Mouse (Mus musculus) lung, embryonic 15.5 days (tissue): ENCODE results near the gene 1810037I17Rik. TPM values are rescaled to one million over a fixed set of nuclear protein-coding genes. Genes with fewer than 3 reads are reported as not detected.

ENCODE experiments used
- ATAC-seq: fragments of 200-750 bp; cut with Nextera tagmentation; 2 replicates; pipeline ENCODE4 v1.8.0; 2017; ENCODE audit warnings: moderate number of reproducible peaks, borderline replicate concordance; ENCODE audit not compliant: low FRiP score, low TSS enrichment; ENCODE audit errors: extremely low read depth
- H3K27ac ChIP-seq: fragments of 300-500 bp; sonication (generic); 2 replicates; pipeline ENCODE4 v1.5.1; 2015; ENCODE audit warnings: moderate library complexity, mild to moderate bottlenecking, inconsistent platforms
- H3K27me3 ChIP-seq: fragments of 300-500 bp; sonication (generic); 2 replicates; pipeline ENCODE4 v1.6.1; 2015; ENCODE audit warnings: inconsistent platforms
- H3K36me3 ChIP-seq: fragments of 300-500 bp; sonication (generic); 2 replicates; pipeline ENCODE4 v1.6.1; 2015; ENCODE audit warnings: inconsistent platforms
- H3K4me1 ChIP-seq: fragments of 300-500 bp; sonication (generic); 2 replicates; pipeline ENCODE4 v1.6.1; 2015; ENCODE audit warnings: inconsistent platforms
- H3K4me2 ChIP-seq: fragments of 300-500 bp; sonication (generic); 2 replicates; pipeline ENCODE4 v1.6.1; 2015; ENCODE audit warnings: inconsistent platforms, mild to moderate bottlenecking, moderate library complexity
- H3K4me3 ChIP-seq: fragments of 300-500 bp; sonication (generic); 2 replicates; pipeline ENCODE4 v1.5.1; 2015; ENCODE audit warnings: mild to moderate bottlenecking, inconsistent platforms
- H3K9ac ChIP-seq: fragments of 300-500 bp; sonication (generic); 2 replicates; pipeline ENCODE4 v1.6.1; 2015; ENCODE audit warnings: inconsistent platforms
- H3K9me3 ChIP-seq: fragments of 300-500 bp; sonication (generic); 2 replicates; pipeline ENCODE4 v1.6.1; 2016; ENCODE audit warnings: inconsistent platforms
- WGBS: fragments of 180-500 bp; shearing (Covaris S2); methylation state at CpG from one replicate; pipeline ENCODE4 v1.1.7; 2015; 5-methylcytosine and 5-hydroxymethylcytosine counted together
- polyA plus RNA-seq: library from polyadenylated mRNA; unstranded; fragments of >200 nt; fragmentation: Nextera tagmentation; extraction: Ambion mirVana; gene quantifications from 2 replicates; pipeline ENCODE4 v1.2.1, GENCODE M21; 2015

Gene 1810037I17Rik
- polyA plus RNA-seq, 1 experiment from 2014 or later: 97.5 TPM

GRCm38 (mm10) chr3:122943387-122943890, 19.4 kb downstream of the 1810037I17Rik start:
- Histone ChIP-seq H3K9ac (no peak overlapping the region), H3K27me3 (no peaks in the 10 kb centered on the region), H3K9me3 (no peaks in the 10 kb centered on the region), H3K4me1 (no peaks in the 10 kb centered on the region), H3K4me3 (no peak overlapping the region), H3K27ac (no peak overlapping the region), H3K4me2 (no peak overlapping the region), H3K36me3 (0 out of 2 replicates have a peak, but pooled peaks cover 3% of the 10 kb centered on the region)
- WGBS: 67% methylated on average over 6 of the region's 6 CpGs
- ATAC-seq: no peak

- no peaks in the 10 kb centered on the region for H3K4me1 ChIP-seq
- H3K9ac ChIP-seq: no peak overlapping the region
- 78% methylated on average over 2 of the region's 2 CpGs for WGBS
- no peaks in the 10 kb centered on the region for H3K27me3 ChIP-seq
- no peak overlapping the region for H3K4me2 ChIP-seq
- H3K4me3 ChIP-seq: no peak overlapping the region
- H3K27ac ChIP-seq: no peak overlapping the region
- H3K36me3 ChIP-seq: 0 out of 2 replicates have a peak, but pooled peaks cover 7% of the 10 kb centered on the region
- H3K9me3 ChIP-seq: no peaks in the 10 kb centered on the region
- no peak for ATAC-seq
Measured at GRCm38 (mm10) chr3:122950129-122950528, 26.1 kb downstream of the 1810037I17Rik start.

- ATAC-seq: no peak
- WGBS: 68% methylated on average over 5 of the region's 5 CpGs
- Histone ChIP-seq H3K27ac (no peak overlapping the region), H3K4me1 (no peaks in the 10 kb centered on the region), H3K27me3 (no peaks in the 10 kb centered on the region), H3K4me3 (no peak overlapping the region), H3K9me3 (no peaks in the 10 kb centered on the region), H3K9ac (no peak overlapping the region), H3K36me3 (no peaks in the 10 kb centered on the region), H3K4me2 (no peak overlapping the region)
Measured at GRCm38 (mm10) chr3:122964301-122964700, 40.3 kb downstream of the 1810037I17Rik start.

- Histone ChIP-seq H3K36me3 (no peaks in the 10 kb centered on the region), H3K9me3 (no peaks in the 10 kb centered on the region), H3K27me3 (no peaks in the 10 kb centered on the region), H3K27ac (no peak overlapping the region), H3K4me1 (no peaks in the 10 kb centered on the region), H3K4me2 (no peak overlapping the region), H3K4me3 (no peak overlapping the region), H3K9ac (no peak overlapping the region)
- WGBS: 88% methylated on average over 9 of the region's 9 CpGs
- no peak for ATAC-seq
Measured at GRCm38 (mm10) chr3:122968391-122968790, 44.4 kb downstream of the 1810037I17Rik start.

GRCm38 (mm10) chr3:122972126-122972822, 48.3 kb downstream of the 1810037I17Rik start:
- no peak overlapping the region for H3K9ac ChIP-seq
- H3K36me3 ChIP-seq: no peaks in the 10 kb centered on the region
- H3K4me3 ChIP-seq: no peak overlapping the region
- WGBS: 71% methylated on average over 3 of the region's 3 CpGs
- ATAC-seq: no peak
- H3K27ac ChIP-seq: no peak overlapping the region
- H3K27me3 ChIP-seq: no peaks in the 10 kb centered on the region
- H3K4me2 ChIP-seq: no peak overlapping the region
- no peaks in the 10 kb centered on the region for H3K4me1 ChIP-seq
- no peaks in the 10 kb centered on the region for H3K9me3 ChIP-seq

GRCm38 (mm10) chr3:122974833-122975232, 50.8 kb downstream of the 1810037I17Rik start:
- H3K4me1 ChIP-seq: no peaks in the 10 kb centered on the region
- WGBS: 59% methylated on average over 3 of the region's 3 CpGs
- H3K9ac ChIP-seq: no peak overlapping the region
- H3K9me3 ChIP-seq: no peaks in the 10 kb centered on the region
- no peaks in the 10 kb centered on the region for H3K27me3 ChIP-seq
- no peaks in the 10 kb centered on the region for H3K36me3 ChIP-seq
- no peak overlapping the region for H3K4me3 ChIP-seq
- no peak overlapping the region for H3K4me2 ChIP-seq
- H3K27ac ChIP-seq: no peak overlapping the region
- no peak for ATAC-seq

- ATAC-seq: no peak
- WGBS: 71% methylated on average over 4 of the region's 4 CpGs
Measured at GRCm38 (mm10) chr3:122975363-122975762, 51.4 kb downstream of the 1810037I17Rik start.

More at GRCm38 (mm10) chr3:122975363-122975762, 51.4 kb downstream of the 1810037I17Rik start:
- no peaks in the 10 kb centered on the region for H3K36me3 ChIP-seq
- no peaks in the 10 kb centered on the region for H3K4me1 ChIP-seq
- H3K9ac ChIP-seq: no peak overlapping the region
- no peak overlapping the region for H3K4me2 ChIP-seq
- no peak overlapping the region for H3K4me3 ChIP-seq
- H3K27ac ChIP-seq: no peak overlapping the region
- H3K27me3 ChIP-seq: no peaks in the 10 kb centered on the region
- H3K9me3 ChIP-seq: no peaks in the 10 kb centered on the region

Other genes with a start within 250 kb of the 1810037I17Rik start
- gene Pde5a, start 195.3 kb upstream of the 1810037I17Rik start, polyA plus RNA-seq: 27.8 and 28.9 TPM in 2 replicates
- 0.16 and 0.31 TPM in 2 replicates for gene Fabp2, start 29.1 kb upstream of the 1810037I17Rik start, polyA plus RNA-seq
- not detected in 2 replicates for gene Gm10959, start 4.8 kb upstream of the 1810037I17Rik start, polyA plus RNA-seq
- 6.9 and 8.7 TPM in 2 replicates for gene Usp53, start 60.3 kb downstream of the 1810037I17Rik start, polyA plus RNA-seq
- 5.4 and 6.0 TPM in 2 replicates for gene Myoz2, start 110.8 kb downstream of the 1810037I17Rik start, polyA plus RNA-seq